ENCODE assay signal across 9 mouse cellular contexts in the genomic region with DNA sequence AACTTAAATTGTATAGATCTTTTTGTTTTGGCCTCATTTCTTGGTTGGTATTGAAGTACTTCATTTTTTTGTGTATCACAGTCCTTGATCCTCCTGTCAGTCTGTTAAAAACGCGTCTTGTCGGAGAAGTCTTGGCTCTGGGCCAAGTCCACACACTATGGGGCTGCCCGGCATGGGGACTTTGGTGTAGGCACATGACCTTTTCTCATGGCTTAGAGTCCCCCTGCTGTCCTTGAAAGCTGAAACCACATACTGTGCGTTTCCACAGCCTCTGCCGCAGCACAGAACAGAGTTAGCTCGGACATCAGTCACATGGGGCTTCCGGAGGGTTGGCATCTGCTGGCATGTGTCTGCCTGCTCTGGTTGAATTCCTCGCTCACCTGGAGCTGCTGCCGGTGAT. TPM values are rescaled to one million over a fixed set of nuclear protein-coding genes. Genes with fewer than 3 reads are reported as not detected.
DNase-seq lines count a peak whose midpoint lies in the region; ATAC-seq and TF ChIP-seq lines count a peak whose summit lies in the region.
"Had no signal": no experiment of that assay in that cellular context is flagged by ENCODE, and none has a peak within 500 bp of the region (broad histone marks: within the 10 kb centered on the region; RNA-seq: fewer than 3 reads in every experiment).

No protein-coding gene starts in this region.

- H3K4me2 ChIP-seq in heart, embryonic 12.5 days: peak overlapping the region; percentile 30; the same call in 1 of the 2 replicates
- H3K4me2 ChIP-seq in intestine, postnatal 0 days (replicated peaks; ENCODE audit: low read depth): no peak overlapping the region

- H3K4me1 ChIP-seq in heart, embryonic 12.5 days (replicated peaks): peaks cover 53% of the 10 kb centered on the region
- H3K4me1 ChIP-seq in intestine, postnatal 0 days (replicated peaks; ENCODE audit: control insufficient read depth, insufficient read depth, low read length): no peaks in the 10 kb centered on the region

- TF ChIP-seq CTCF in intestine, postnatal 0 days (IDR thresholded peaks at IDR 0.05; ENCODE audit: low read depth): 0 out of 2 replicates have a peak, but pooled peaks have one; percentile 3
- TF ChIP-seq CTCF in gastrocnemius, adult 2 months (IDR thresholded peaks at IDR 0.05): no peak

- no peak overlapping the region for H3K9ac ChIP-seq in heart, embryonic 12.5 days
- no peak overlapping the region for H3K9ac ChIP-seq in intestine, postnatal 0 days (ENCODE audit: low read depth, low read length)

- no peaks in the 10 kb centered on the region for H3K9me3 ChIP-seq in heart, embryonic 12.5 days (replicated peaks)
- no peaks in the 10 kb centered on the region for H3K9me3 ChIP-seq in intestine, postnatal 0 days (ENCODE audit: control insufficient read depth)

- peak overlapping the region; percentile 66 for H3K27ac ChIP-seq in heart, embryonic 12.5 days (ENCODE audit: poor library complexity, severe bottlenecking)
- no peak overlapping the region for H3K27ac ChIP-seq in intestine, postnatal 0 days (ENCODE audit: low read depth, low read length)
- H3K27ac ChIP-seq in gastrocnemius, adult 2 months: no peak overlapping the region
- H3K27ac ChIP-seq: macrophage had no signal

- ATAC-seq in heart, embryonic 12.5 days (ENCODE audit: insufficient number of reproducible peaks, low FRiP score): peak; percentile 68
- ATAC-seq in intestine, postnatal 0 days: no peak

- 30% methylated on average over 10 of the region's 10 CpGs for WGBS in heart, embryonic 12.5 days
- 52% methylated on average over 10 of the region's 10 CpGs for WGBS in intestine, postnatal 0 days

- DNase-seq in heart, adult 18-20 months: no peak
- peak; percentile 22 for DNase-seq in Muller cell, postnatal 12 days (ENCODE audit: inconsistent ontology term)
- DNase-seq in embryo, embryonic 11.5 days (ENCODE audit: low read depth, low spot score): peak; percentile 7
- DNase-seq in thymus, postnatal 4 days: no peak
- DNase-seq in urinary bladder, adult 2 months (ENCODE audit: low spot score): no peak
- DNase-seq in gastrocnemius, adult 2 months: no peak

- 0 out of 2 replicates have a peak, but pooled peaks cover 3% of the 10 kb centered on the region for H3K36me3 ChIP-seq in heart, embryonic 12.5 days
- H3K36me3 ChIP-seq in intestine, postnatal 0 days (ENCODE audit: control insufficient read depth, insufficient read depth): no peaks in the 10 kb centered on the region; the same call in 1 of the 2 replicates

- intact Hi-C loops in gastrocnemius, adult 2 months (cut with DNase I): no loop called here

- H3K4me3 ChIP-seq in heart, embryonic 12.5 days: no peak overlapping the region
- H3K4me3 ChIP-seq in intestine, postnatal 0 days (ENCODE audit: low read depth, low read length): no peak overlapping the region
- H3K4me3 ChIP-seq in gastrocnemius, adult 2 months: no peak overlapping the region

- H3K27me3 ChIP-seq in heart, embryonic 12.5 days (replicated peaks): no peaks in the 10 kb centered on the region
- no peaks in the 10 kb centered on the region for H3K27me3 ChIP-seq in intestine, postnatal 0 days (replicated peaks; ENCODE audit: control insufficient read depth, insufficient read depth, low read length)

RNA-seq across cellular contexts. Expression of a gene that starts 36.5 kb away (rescaled TPM):
- polyA plus RNA-seq in heart, embryonic 12.5 days (2016; fragmentation: Nextera tagmentation; extraction: Ambion mirVana): 2.9 and 4.0 TPM in 2 replicates
- 1 to 10 TPM in 1 of 2 experiments, under 1 TPM in 1; 0.80 to 1.4 TPM for total RNA-seq in heart, adult 18-20 months (2021)
- polyA plus RNA-seq in intestine, postnatal 0 days (2015; fragmentation: Nextera tagmentation; extraction: Ambion mirVana): 0.80 and 0.85 TPM in 2 replicates
- polyA plus RNA-seq in urinary bladder, adult 2 months (2012; rRNA removed): 1.1 and 1.2 TPM in 2 replicates
- under 1 TPM; 0.20 to 0.22 TPM for total RNA-seq in gastrocnemius, adult 2 months (2021)

RNA-seq across cellular contexts. Expression of a gene that starts 45.8 kb away (rescaled TPM):
- 3.9 and 5.4 TPM in 2 replicates for polyA plus RNA-seq in heart, embryonic 12.5 days (2016; fragmentation: Nextera tagmentation; extraction: Ambion mirVana)
- total RNA-seq in heart, adult 18-20 months (2021): 10 to 100 TPM; 10.3 to 11.4 TPM
- polyA plus RNA-seq in intestine, postnatal 0 days (2015; fragmentation: Nextera tagmentation; extraction: Ambion mirVana): 1.6 and 2.3 TPM in 2 replicates
- 8.5 and 10.1 TPM in 2 replicates for polyA plus RNA-seq in urinary bladder, adult 2 months (2012; rRNA removed)
- 1 to 10 TPM; 7.0 to 7.7 TPM for total RNA-seq in gastrocnemius, adult 2 months (2021)

Comparison
In these comparisons a context has a peak if more than half of its experiments do, and no peak if none do; other contexts are left out.
1. DNase-seq: peak in Muller cell, postnatal 12 days (single experiment) and embryo, embryonic 11.5 days (single experiment); none in heart, adult 18-20 months (0 of 2), thymus, postnatal 4 days (single experiment), urinary bladder, adult 2 months (single experiment) and gastrocnemius, adult 2 months (single experiment).